ENCODE assay signal across 10 mouse cellular contexts in genomic region chr6:133812342-133812741, GRCm38 (mm10). TPM values are rescaled to one million over a fixed set of nuclear protein-coding genes. Genes with fewer than 3 reads are reported as not detected.
A peak's percentile ranks its signal among the peaks of the same experiment; 100 is the strongest.
DNase-seq lines count a peak whose midpoint lies in the region; TF ChIP-seq lines count a peak whose summit lies in the region.
"Had no signal": no experiment of that assay in that cellular context is flagged by ENCODE, and none has a peak within 500 bp of the region (broad histone marks: within the 10 kb centered on the region; RNA-seq: fewer than 3 reads in every experiment).

No protein-coding gene starts in this region.

- peak; percentile 1 to 7 for DNase-seq in cerebellum, postnatal 14 days
- no peak for DNase-seq in cerebellum, postnatal 4 days (ENCODE audit: low spot score in 2 of 2)
- DNase-seq in layer of hippocampus, adult 11-12 months (ENCODE audit: low spot score), result peak; percentile 4
- no peak for DNase-seq in layer of hippocampus, adult 9-10 months (ENCODE audit: low spot score)
- DNase-seq in 416B (ENCODE audit: low read depth), result peak; percentile 47
- DNase-seq in adrenal gland, postnatal 36 days, result peak; percentile 2 to 7
- DNase-seq in urinary bladder, postnatal 36 days (ENCODE audit: low spot score in 2 of 2), result no peak
- no peak for DNase-seq in thymus, adult 2 months

- H3K27me3 ChIP-seq in thymus, adult 2 months (ENCODE audit: control insufficient read depth, insufficient read depth, low read length), result no peaks in the 10 kb centered on the region
- H3K27me3 ChIP-seq: midbrain, embryonic 12.5 days had no signal

- H3K4me1 ChIP-seq in thymus, adult 2 months (replicated peaks; ENCODE audit: control insufficient read depth, insufficient read depth, low read length), result no peaks in the 10 kb centered on the region
- H3K4me1 ChIP-seq: midbrain, embryonic 12.5 days had no signal

- no peak for TF ChIP-seq CTCF in thymus, adult 2 months (IDR thresholded peaks at IDR 0.05; ENCODE audit: borderline replicate concordance, control insufficient read depth, extremely low read depth, insufficient read depth, low read length, poor library complexity)

- WGBS in thymus, adult 2 months, result 52% methylated on average over 1 of the region's 1 CpGs

- TF ChIP-seq POLR2A in thymus, adult 2 months (IDR thresholded peaks at IDR 0.05; ENCODE audit: control insufficient read depth, extremely low read depth, insufficient read depth, low read length, poor library complexity), result no peak

- H3K4me3 ChIP-seq in thymus, adult 2 months (ENCODE audit: control insufficient read depth, insufficient read depth, low read length), result no peak overlapping the region
- H3K4me3 ChIP-seq: midbrain, embryonic 12.5 days had no signal

- H3K27ac ChIP-seq in thymus, adult 2 months (ENCODE audit: control insufficient read depth, insufficient read depth, low read length), result no peak overlapping the region
- H3K27ac ChIP-seq: midbrain, embryonic 12.5 days had no signal

- no peaks in the 10 kb centered on the region for H3K36me3 ChIP-seq in thymus, adult 2 months (ENCODE audit: control insufficient read depth, insufficient read depth, low read length)
- H3K36me3 ChIP-seq: midbrain, embryonic 12.5 days had no signal

RNA-seq across cellular contexts. Expression of gene Kap, which starts 41.2 kb away (rescaled TPM):
- total RNA-seq in adrenal gland, postnatal 36 days (2021), result not detected
- polyA plus RNA-seq in thymus, adult 2 months (2012; rRNA removed), result 1.1 TPM in 1 of 2 replicates, not detected in the other
- polyA plus RNA-seq: limb, embryonic 11.5 days; midbrain, embryonic 12.5 days had no signal

Comparison
In these comparisons a context has a peak if more than half of its experiments do, and no peak if none do; other contexts are left out.
1. DNase-seq: peak in cerebellum, postnatal 14 days (2 of 2), layer of hippocampus, adult 11-12 months (single experiment), 416B (single experiment) and adrenal gland, postnatal 36 days (2 of 2); none in cerebellum, postnatal 4 days (0 of 2), layer of hippocampus, adult 9-10 months (single experiment), urinary bladder, postnatal 36 days (0 of 2) and thymus, adult 2 months (single experiment).